Comparison of ENCODE assay signal across 8 mouse cellular contexts in the genomic region with DNA sequence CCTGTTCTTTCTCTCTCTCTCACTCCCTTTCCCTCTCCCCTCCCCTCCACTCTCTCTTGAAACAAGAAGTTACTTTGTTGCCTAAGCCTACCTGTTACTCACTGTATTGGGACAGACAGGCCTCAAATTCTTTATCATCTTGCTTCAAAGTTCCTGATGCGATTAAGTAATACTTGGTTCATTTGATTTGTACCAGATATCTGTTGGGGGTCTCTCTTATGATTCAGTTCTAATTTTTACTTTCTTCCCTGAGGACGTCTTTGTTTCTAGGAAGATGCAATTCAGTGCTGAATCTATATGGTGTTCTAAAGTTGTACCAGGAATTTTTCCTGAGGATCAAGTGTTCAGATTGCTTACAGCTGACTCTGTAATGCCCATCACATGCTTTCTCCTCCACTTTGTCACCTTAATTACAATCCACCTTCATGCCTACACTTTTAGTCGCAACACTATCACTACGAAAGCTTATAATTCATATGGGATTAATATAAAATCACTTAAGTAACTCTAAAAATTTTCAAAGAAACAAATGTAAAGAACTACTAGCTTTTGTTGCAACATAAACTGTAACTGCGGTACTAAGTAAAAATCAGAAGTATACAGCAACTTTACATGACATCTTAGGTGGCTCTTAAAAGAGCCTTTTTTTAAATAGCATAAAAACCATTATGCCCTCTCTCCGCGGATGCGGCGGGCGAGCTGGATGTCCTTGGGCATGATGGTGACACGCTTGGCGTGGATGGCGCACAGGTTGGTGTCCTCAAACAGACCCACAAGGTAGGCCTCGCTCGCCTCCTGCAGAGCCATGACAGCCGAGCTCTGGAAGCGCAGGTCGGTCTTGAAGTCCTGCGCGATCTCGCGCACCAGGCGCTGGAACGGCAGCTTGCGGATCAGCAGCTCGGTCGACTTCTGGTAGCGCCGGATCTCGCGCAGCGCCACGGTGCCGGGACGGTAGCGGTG. TPM values are rescaled to one million over a fixed set of nuclear protein-coding genes. Genes with fewer than 3 reads are reported as not detected.
DNase-seq lines count a peak whose midpoint lies in the region; ATAC-seq and TF ChIP-seq lines count a peak whose summit lies in the region.

No protein-coding gene starts in this region.

- no peaks in the 10 kb centered on the region for H3K36me3 ChIP-seq in heart, postnatal 0 days (replicated peaks; ENCODE audit: control insufficient read depth, insufficient read depth, low read length)
- no peaks in the 10 kb centered on the region for H3K36me3 ChIP-seq in hindbrain, embryonic 15.5 days
- H3K36me3 ChIP-seq in midbrain, embryonic 15.5 days (replicated peaks) = no peaks in the 10 kb centered on the region

- WGBS in heart, postnatal 0 days = 3% methylated on average over 18 of the region's 36 CpGs
- 1% methylated on average over 18 of the region's 36 CpGs for WGBS in hindbrain, embryonic 15.5 days
- 2% methylated on average over 17 of the region's 36 CpGs for WGBS in midbrain, embryonic 15.5 days

- H3K9me3 ChIP-seq in heart, postnatal 0 days (replicated peaks; ENCODE audit: control insufficient read depth, low read length) = no peaks in the 10 kb centered on the region
- H3K9me3 ChIP-seq in hindbrain, embryonic 15.5 days = no peaks in the 10 kb centered on the region
- no peaks in the 10 kb centered on the region for H3K9me3 ChIP-seq in midbrain, embryonic 15.5 days

- peak overlapping the region; percentile 60 for H3K4me2 ChIP-seq in heart, postnatal 0 days (ENCODE audit: low read depth, low read length)
- H3K4me2 ChIP-seq in hindbrain, embryonic 15.5 days = peak overlapping the region; percentile 92
- H3K4me2 ChIP-seq in midbrain, embryonic 15.5 days = peak overlapping the region; percentile 86

- no peak for ATAC-seq in heart, postnatal 0 days (ENCODE audit: insufficient read depth, low read depth)
- no peak for ATAC-seq in hindbrain, embryonic 15.5 days (ENCODE audit: low FRiP score, low read depth)
- no peak for ATAC-seq in midbrain, embryonic 15.5 days (replicated peaks)

- H3K27me3 ChIP-seq in heart, postnatal 0 days (ENCODE audit: control insufficient read depth, insufficient read depth, low read length) = no peaks in the 10 kb centered on the region
- H3K27me3 ChIP-seq in hindbrain, embryonic 15.5 days = no peaks in the 10 kb centered on the region
- no peaks in the 10 kb centered on the region for H3K27me3 ChIP-seq in midbrain, embryonic 15.5 days (replicated peaks)

- peaks cover 19% of the 10 kb centered on the region for H3K4me1 ChIP-seq in heart, postnatal 0 days (ENCODE audit: control insufficient read depth, insufficient read depth)
- no peaks in the 10 kb centered on the region for H3K4me1 ChIP-seq in brown adipose tissue, adult 24 weeks (ENCODE audit: control insufficient read depth, insufficient read depth, insufficient read length, low read length)
- H3K4me1 ChIP-seq in hindbrain, embryonic 15.5 days (replicated peaks) = peaks cover 24% of the 10 kb centered on the region
- peaks cover 26% of the 10 kb centered on the region for H3K4me1 ChIP-seq in midbrain, embryonic 15.5 days

- no peak for TF ChIP-seq CTCF in heart, postnatal 0 days (IDR thresholded peaks at IDR 0.05; ENCODE audit: low read depth)

- intact Hi-C loops in heart, postnatal 25 days (cut with DNase I) = loop anchor here (5.0 kb wide), 3 partner anchors 122 to 1702 kb away; partner anchors contain the start of genes Hist1h1e, Hist1h2af, Hist1h2ag and Hist1h2be
- intact Hi-C loops in gastrocnemius, postnatal 14 days (cut with DNase I; ENCODE audit: low total_unique reads) = no loop called here

- H3K4me3 ChIP-seq in heart, postnatal 0 days (ENCODE audit: low read depth, low read length) = peak overlapping the region; percentile 38
- H3K4me3 ChIP-seq in brown adipose tissue, adult 24 weeks (ENCODE audit: insufficient read depth, low read depth, low read length) = peak overlapping the region; percentile 53; the same call in 1 of the 2 replicates
- peak overlapping the region; percentile 46 for H3K4me3 ChIP-seq in hindbrain, embryonic 15.5 days
- H3K4me3 ChIP-seq in midbrain, embryonic 15.5 days = peak overlapping the region; percentile 46

- peak overlapping the region; percentile 46; the same call in 1 of the 2 replicates for H3K9ac ChIP-seq in heart, postnatal 0 days (replicated peaks; ENCODE audit: low read depth, low read length)
- H3K9ac ChIP-seq in hindbrain, embryonic 15.5 days = no peak overlapping the region
- no peak overlapping the region for H3K9ac ChIP-seq in midbrain, embryonic 15.5 days

- peak overlapping the region; percentile 59 for H3K27ac ChIP-seq in heart, postnatal 0 days (ENCODE audit: low read depth)
- no peak overlapping the region for H3K27ac ChIP-seq in brown adipose tissue, adult 24 weeks (replicated peaks; ENCODE audit: low read depth, low read length)
- no peak overlapping the region for H3K27ac ChIP-seq in hindbrain, embryonic 15.5 days (replicated peaks)
- no peak overlapping the region for H3K27ac ChIP-seq in midbrain, embryonic 15.5 days

- TF ChIP-seq EP300 in heart, postnatal 0 days (IDR thresholded peaks at IDR 0.05; ENCODE audit: low read depth) = no peak

- DNase-seq in heart, postnatal 0 days (ENCODE audit: low spot score) = no peak
- DNase-seq in heart, postnatal 25 days (ENCODE audit: low spot score) = no peak
- no peak for DNase-seq in ovary, adult 18-20 months (ENCODE audit: low spot score)
- DNase-seq in left cerebral cortex, adult 18-20 months (ENCODE audit: low spot score in 2 of 2) = no peak
- no peak for DNase-seq in gastrocnemius, postnatal 14 days

RNA-seq across cellular contexts. Expression of gene Hist1h3c, which starts 0.7 kb away (rescaled TPM):
- 1,907 and 3,007 TPM in 2 replicates for total RNA-seq in heart, postnatal 0 days (2014; rRNA removed; ENCODE audit: low replicate concordance)
- 1.2 and 1.3 TPM in 2 replicates for polyA plus RNA-seq in heart, postnatal 0 days (2015; fragmentation: Nextera tagmentation; extraction: Ambion mirVana)
- 1 to 10 TPM; 3.2 to 9.1 TPM for total RNA-seq in heart, postnatal 25 days (2021)
- not detected in 2 replicates for polyA plus RNA-seq in brown adipose tissue, adult 24 weeks (2012; ENCODE audit: insufficient read depth, insufficient read length, missing spikeins)
- 1.1 and 1.6 TPM in 2 replicates for polyA plus RNA-seq in hindbrain, embryonic 15.5 days (2015; fragmentation: Nextera tagmentation; extraction: Ambion mirVana)
- polyA plus RNA-seq in midbrain, embryonic 15.5 days (2015; fragmentation: Nextera tagmentation; extraction: Ambion mirVana) = 0.41 and 1.4 TPM in 2 replicates
- not detected for total RNA-seq in left cerebral cortex, adult 18-20 months (2021)
- 10 to 100 TPM; 31.6 to 33.2 TPM for total RNA-seq in gastrocnemius, postnatal 14 days (2021)

RNA-seq across cellular contexts. Expression of gene Hist1h2bb, which starts 1.8 kb away (rescaled TPM):
- total RNA-seq in heart, postnatal 0 days (2014; rRNA removed; ENCODE audit: low replicate concordance) = 1,542 and 1,547 TPM in 2 replicates
- polyA plus RNA-seq in heart, postnatal 0 days (2015; fragmentation: Nextera tagmentation; extraction: Ambion mirVana) = 0.59 and 0.78 TPM in 2 replicates
- total RNA-seq in heart, postnatal 25 days (2021) = 10 to 100 TPM in 1 of 2 experiments, 1 to 10 TPM in 1; 9.6 to 11.4 TPM
- polyA plus RNA-seq in brown adipose tissue, adult 24 weeks (2012; ENCODE audit: insufficient read depth, insufficient read length, missing spikeins) = not detected in 2 replicates
- polyA plus RNA-seq in hindbrain, embryonic 15.5 days (2015; fragmentation: Nextera tagmentation; extraction: Ambion mirVana) = 0.54 TPM in 1 of 2 replicates, not detected in the other
- polyA plus RNA-seq in midbrain, embryonic 15.5 days (2015; fragmentation: Nextera tagmentation; extraction: Ambion mirVana) = 0.37 and 0.83 TPM in 2 replicates
- 10 to 100 TPM; 17.8 to 19.6 TPM for total RNA-seq in left cerebral cortex, adult 18-20 months (2021)
- total RNA-seq in gastrocnemius, postnatal 14 days (2021) = 10 to 100 TPM; 42.8 to 44.6 TPM

RNA-seq across cellular contexts. Expression of gene Hist1h1c, which starts 6.1 kb away (rescaled TPM):
- total RNA-seq in heart, postnatal 0 days (2014; rRNA removed; ENCODE audit: low replicate concordance) = 770 and 1,043 TPM in 2 replicates
- polyA plus RNA-seq in heart, postnatal 0 days (2015; fragmentation: Nextera tagmentation; extraction: Ambion mirVana) = 73.4 and 101 TPM in 2 replicates
- total RNA-seq in heart, postnatal 25 days (2021) = 100 to 1,000 TPM; 134 to 160 TPM
- polyA plus RNA-seq in brown adipose tissue, adult 24 weeks (2012; ENCODE audit: insufficient read depth, insufficient read length, missing spikeins) = 112 and 175 TPM in 2 replicates
- 7.7 and 10.4 TPM in 2 replicates for polyA plus RNA-seq in hindbrain, embryonic 15.5 days (2015; fragmentation: Nextera tagmentation; extraction: Ambion mirVana)
- polyA plus RNA-seq in midbrain, embryonic 15.5 days (2015; fragmentation: Nextera tagmentation; extraction: Ambion mirVana) = 6.9 and 8.3 TPM in 2 replicates
- 10 to 100 TPM; 55.8 to 61.1 TPM for total RNA-seq in left cerebral cortex, adult 18-20 months (2021)
- 100 to 1,000 TPM; 258 to 269 TPM for total RNA-seq in gastrocnemius, postnatal 14 days (2021)

RNA-seq across cellular contexts. Expression of gene Hist1h2ab, which starts 6.2 kb away (rescaled TPM):
- 667 and 733 TPM in 2 replicates for total RNA-seq in heart, postnatal 0 days (2014; rRNA removed; ENCODE audit: low replicate concordance)
- 5.6 and 7.6 TPM in 2 replicates for polyA plus RNA-seq in heart, postnatal 0 days (2015; fragmentation: Nextera tagmentation; extraction: Ambion mirVana)
- 10 to 100 TPM; 12.7 to 17.0 TPM for total RNA-seq in heart, postnatal 25 days (2021)
- not detected in 2 replicates for polyA plus RNA-seq in brown adipose tissue, adult 24 weeks (2012; ENCODE audit: insufficient read depth, insufficient read length, missing spikeins)
- 7.4 and 9.8 TPM in 2 replicates for polyA plus RNA-seq in hindbrain, embryonic 15.5 days (2015; fragmentation: Nextera tagmentation; extraction: Ambion mirVana)
- 4.6 and 7.2 TPM in 2 replicates for polyA plus RNA-seq in midbrain, embryonic 15.5 days (2015; fragmentation: Nextera tagmentation; extraction: Ambion mirVana)
- total RNA-seq in left cerebral cortex, adult 18-20 months (2021) = 10 to 100 TPM; 17.2 to 22.5 TPM
- 10 to 100 TPM; 67.6 to 81.2 TPM for total RNA-seq in gastrocnemius, postnatal 14 days (2021)

RNA-seq across cellular contexts. Expression of gene Hist1h3b, which starts 7.4 kb away (rescaled TPM):
- total RNA-seq in heart, postnatal 0 days (2014; rRNA removed; ENCODE audit: low replicate concordance) = 800 and 1,239 TPM in 2 replicates
- 3.2 and 3.3 TPM in 2 replicates for polyA plus RNA-seq in heart, postnatal 0 days (2015; fragmentation: Nextera tagmentation; extraction: Ambion mirVana)
- 10 to 100 TPM; 19.3 to 26.5 TPM for total RNA-seq in heart, postnatal 25 days (2021)
- not detected in 2 replicates for polyA plus RNA-seq in brown adipose tissue, adult 24 weeks (2012; ENCODE audit: insufficient read depth, insufficient read length, missing spikeins)
- 1.8 and 3.1 TPM in 2 replicates for polyA plus RNA-seq in hindbrain, embryonic 15.5 days (2015; fragmentation: Nextera tagmentation; extraction: Ambion mirVana)
- polyA plus RNA-seq in midbrain, embryonic 15.5 days (2015; fragmentation: Nextera tagmentation; extraction: Ambion mirVana) = 0.67 and 1.2 TPM in 2 replicates
- 1 to 10 TPM; 4.3 to 9.9 TPM for total RNA-seq in left cerebral cortex, adult 18-20 months (2021)
- total RNA-seq in gastrocnemius, postnatal 14 days (2021) = 10 to 100 TPM; 86.8 to 91.4 TPM

Comparison
In these comparisons a context has a peak if more than half of its experiments do, and no peak if none do; other contexts are left out.
1. RNA of gene Hist1h3c, which starts 0.7 kb away (total RNA-seq): 1,907 to 3,007 TPM in heart, postnatal 0 days; 31.6 to 33.2 TPM in gastrocnemius, postnatal 14 days, 3.2 to 9.1 TPM in heart, postnatal 25 days and not detected in left cerebral cortex, adult 18-20 months; every median in the first group is over 10 times any median in the second.
2. RNA of gene Hist1h2bb, which starts 1.8 kb away (total RNA-seq): 1,542 to 1,547 TPM in heart, postnatal 0 days; 42.8 to 44.6 TPM in gastrocnemius, postnatal 14 days, 17.8 to 19.6 TPM in left cerebral cortex, adult 18-20 months and 9.6 to 11.4 TPM in heart, postnatal 25 days; every median in the first group is over 10 times any median in the second.
3. Peak in every context shown above with its lines, with median percentiles within 50 percentile points of each other: H3K4me2 ChIP-seq and H3K4me3 ChIP-seq.